Mouse (Mus musculus) retina, adult 2 months (tissue): Measurements from ENCODE around the gene Lin54.

Experiments
- DNase-seq: peaks from one replicate; pipeline ENCODE4 v3.0.0-alpha.2; 2012; ENCODE audit warnings: low read depth, low spot score

The Lin54 gene

DNA sequence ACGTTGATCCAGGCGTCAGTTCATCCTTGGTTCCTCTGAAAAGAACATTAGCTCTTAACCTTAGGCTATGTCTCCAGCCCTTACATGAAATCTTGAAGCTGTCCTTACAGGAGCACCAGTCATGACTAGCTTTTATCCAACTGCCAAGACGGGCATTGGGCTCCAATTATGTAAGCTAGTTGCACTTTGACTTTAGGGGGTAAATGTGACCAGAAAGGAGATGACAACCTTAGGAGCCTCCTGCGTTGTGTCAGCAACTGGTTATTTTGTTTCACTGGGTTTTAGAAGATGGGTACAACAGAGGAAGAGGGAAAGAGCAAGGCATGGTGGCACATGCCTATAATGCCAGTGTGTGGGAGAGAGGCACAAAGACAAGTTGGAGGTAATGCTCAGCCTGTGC, 81.6 kb downstream of the Lin54 start:
- DNase-seq = no peak

DNA sequence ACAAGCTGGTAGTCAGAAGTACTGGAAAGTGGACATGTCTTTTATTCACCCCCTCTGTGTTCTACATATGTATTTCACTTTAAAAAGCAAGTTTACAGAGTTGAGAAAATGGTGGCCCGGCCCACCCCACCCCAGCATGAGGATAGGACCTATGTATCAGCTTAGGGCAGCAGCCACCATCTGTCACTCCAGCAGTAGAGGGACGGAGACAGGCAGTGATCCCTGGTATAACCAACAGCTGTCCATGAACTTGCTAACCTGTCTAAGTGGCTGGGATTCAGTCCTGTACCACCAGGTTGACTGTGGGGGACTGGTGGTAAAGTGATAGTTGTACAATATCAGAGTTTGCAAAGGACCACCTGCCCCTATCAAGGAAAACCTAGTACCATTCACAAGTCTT, 82.4 kb downstream of the Lin54 start:
- DNase-seq = no peak

DNA sequence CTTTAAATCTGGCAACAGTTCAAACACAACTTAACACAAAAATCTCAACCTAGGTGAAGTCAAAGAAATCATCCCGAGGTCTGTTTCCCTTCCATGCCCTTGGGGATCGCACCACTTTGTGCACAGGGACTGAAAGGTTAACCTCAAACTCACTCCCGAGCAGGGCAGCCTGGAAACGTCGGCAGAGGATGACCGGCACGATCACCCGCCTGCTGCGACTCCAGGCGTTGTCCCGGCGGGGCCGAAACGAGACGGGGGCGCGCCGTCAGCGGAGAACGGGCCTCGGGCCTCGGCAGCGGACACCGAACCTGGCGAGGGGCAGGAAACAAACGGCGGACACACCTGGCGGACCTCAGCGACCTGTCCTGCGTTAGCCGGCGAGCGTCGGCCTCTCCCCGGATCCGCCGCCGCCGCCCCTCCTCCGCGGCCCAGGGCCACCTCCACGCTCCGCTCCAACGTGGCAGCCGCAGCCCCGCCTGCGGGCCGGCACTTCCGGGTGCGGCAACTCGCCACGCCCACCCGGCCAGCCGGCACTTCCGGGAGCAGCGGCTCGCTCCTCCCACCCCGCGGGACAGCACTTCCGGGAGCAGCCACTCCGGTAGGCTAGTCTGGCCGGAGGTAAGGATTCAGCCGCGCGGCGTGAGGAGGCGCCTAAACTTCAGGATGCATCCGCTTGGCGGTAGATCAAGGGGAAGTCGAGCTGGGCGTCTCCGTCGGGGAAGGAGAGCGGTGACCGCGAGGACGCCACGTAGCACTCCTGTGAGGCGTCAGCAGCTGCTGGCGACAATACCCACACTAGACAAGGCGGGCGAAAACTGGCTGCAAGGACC, 84.5 kb downstream of the Lin54 start, which contains the start of gene Sec31a:
TSS of gene Sec31a (minus strand) at position 474 of the 830 bp plus-strand sequence.
- DNase-seq = peak; percentile 81

DNA sequence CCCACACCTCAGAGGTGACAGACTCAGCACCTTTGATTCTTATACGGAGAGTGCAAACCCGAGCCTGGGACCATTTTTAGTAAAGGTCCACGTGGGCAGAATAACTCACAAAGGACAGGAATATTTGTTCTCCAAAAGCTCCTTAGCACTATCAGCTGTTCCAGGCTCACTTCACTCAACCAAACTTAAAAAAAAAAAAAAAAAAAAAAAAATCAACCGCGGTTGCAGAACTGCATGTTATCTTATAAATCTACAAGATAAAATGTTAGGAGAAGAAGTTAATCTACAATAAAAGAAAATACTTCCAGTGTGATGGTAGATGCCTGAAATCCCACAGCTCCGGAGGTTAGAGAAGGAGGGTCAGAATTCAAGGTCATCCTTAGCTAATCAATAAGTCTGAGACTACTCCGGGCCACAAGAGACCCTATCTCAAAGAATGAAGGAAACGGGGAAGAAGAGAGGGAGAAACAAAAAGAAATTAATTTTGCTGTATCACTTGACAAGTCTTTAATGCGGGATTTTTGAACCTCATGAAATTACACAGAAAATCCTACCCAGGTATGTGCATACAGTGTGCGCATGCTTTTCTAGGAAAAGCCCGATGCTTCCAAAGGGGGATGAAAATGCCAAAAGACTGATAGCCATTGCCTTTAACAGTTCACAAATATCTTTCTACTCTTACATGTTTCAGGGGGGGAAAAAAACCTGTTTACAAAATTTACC, 85.8 kb downstream of the Lin54 start:
- no peak for DNase-seq

DNA sequence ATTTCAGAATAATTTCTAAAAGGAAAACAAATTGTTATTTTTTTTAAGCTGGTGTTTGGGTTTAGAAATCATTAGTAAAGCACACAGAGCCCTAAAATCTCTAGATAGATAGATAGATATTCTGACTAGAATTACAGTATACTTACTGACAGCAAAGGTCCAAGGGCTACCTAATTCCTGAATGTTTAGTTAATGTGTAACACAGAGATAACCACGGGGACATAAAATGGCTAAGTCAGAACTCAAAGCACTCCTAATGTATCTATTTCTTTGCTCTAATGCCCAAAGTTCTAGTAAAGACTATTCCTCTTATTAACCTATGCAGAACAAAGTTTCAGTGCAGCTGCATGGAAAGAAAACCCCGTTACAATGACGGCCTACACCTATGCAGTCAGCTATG, 87.6 kb downstream of the Lin54 start:
- DNase-seq = no peak

DNA sequence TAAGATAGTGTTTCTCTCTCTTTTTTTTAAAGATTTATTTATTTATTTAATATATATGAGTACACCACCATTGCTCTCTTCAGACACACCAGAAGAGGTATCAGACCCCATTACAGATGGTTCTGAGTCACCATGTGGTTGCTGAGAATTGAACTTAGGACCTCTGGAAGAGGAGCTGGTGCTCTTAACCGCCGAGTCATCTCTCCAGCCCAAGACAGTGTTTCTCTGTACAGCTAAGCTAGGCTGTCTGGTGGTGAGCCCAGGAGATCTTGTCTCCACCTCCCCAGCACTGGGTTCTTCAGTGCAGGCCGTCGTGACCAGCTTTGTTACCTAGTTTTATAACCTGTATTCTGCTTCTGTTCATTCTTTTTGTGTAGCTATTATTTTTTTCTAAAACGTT, 90.2 kb downstream of the Lin54 start:
- DNase-seq = no peak

DNA sequence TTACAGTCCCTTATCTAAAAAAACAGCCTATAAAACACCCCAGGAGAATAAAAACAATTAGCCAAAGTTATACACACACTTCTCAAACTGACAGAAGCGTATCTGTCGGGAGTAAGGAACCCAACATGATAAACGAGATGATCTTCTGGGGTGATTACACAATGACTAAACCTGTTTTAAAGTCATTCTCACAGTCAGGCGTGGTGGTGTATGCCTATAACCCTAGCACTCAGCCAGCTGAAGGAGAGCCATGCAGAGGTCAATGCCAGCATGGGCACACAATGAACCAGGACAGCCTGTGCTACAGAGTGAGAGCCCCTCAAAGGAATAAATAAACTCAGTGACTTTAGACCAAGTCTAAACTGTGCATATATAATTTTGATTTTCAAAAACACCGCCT, 92.0 kb downstream of the Lin54 start:
- no peak for DNase-seq

DNA sequence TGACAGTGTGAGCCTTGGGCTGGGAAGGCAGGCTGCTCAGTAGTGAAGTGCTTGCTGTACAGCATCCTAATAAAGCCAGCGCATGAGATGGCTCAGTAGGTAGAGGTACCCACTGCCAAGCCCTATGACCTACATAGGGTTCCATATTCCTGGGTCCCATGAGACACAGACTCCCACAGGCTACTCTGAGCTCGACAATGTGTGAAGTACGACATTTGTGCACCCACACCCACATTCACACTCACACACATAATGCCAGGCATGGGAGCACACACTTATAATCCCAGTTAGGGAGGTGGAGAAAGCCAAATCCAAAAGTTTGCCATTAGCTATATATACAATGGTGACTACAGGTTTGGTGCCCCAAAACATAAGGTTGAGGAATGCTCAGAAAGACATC, 103.7 kb downstream of the Lin54 start:
- no peak for DNase-seq

DNA sequence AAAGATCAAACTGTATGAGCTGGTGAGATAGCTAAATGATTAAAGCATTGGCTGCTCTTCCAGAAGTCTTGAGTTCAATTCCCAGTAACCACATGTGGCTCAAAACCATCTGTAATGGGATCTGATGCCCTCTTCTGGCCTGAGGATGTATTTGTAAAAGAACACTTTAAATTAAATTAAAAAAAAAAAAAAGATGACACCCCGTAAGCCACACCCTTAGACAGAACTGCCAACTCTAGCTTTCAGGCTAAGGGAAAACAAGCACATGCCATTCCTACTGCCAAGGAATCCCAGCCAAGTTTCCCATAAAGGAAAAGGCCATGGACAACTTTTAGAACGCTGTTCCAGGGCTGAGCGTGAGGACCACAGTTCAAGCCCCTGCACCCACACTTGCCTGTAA, 106.8 kb downstream of the Lin54 start:
- no peak for DNase-seq

DNA sequence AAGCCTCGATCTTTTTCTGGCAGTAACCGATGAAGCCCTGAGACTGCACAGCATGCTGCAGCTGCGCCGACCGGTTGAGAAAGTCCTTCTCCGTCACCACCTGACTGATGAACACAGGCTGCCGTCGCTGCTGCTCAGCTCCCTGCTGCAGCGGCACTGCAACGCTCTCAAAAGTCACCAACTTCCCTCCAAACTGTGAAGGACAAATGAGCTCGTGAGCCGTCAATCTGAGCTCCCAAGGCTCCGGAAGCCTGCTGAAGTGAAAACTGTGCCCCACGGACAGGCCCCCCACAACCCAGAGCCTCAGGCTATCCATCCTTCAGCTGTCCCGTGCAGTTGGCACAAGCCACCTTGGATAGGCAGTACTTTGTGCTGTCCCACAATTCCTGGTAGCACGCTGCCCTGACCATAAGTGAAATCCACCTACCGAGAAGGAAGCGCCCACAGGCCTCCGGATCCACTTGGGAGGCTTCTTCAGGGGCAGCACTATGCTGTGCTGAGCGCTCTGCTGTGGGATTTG, 107.9 kb downstream of the Lin54 start:
- DNase-seq = no peak
